Mouse (Mus musculus): ENCODE data around the gene Rhbg. TPM values are rescaled to one million over a fixed set of nuclear protein-coding genes. Genes with fewer than 3 reads are reported as not detected.

Rhbg gene
- polyA plus RNA-seq, 1 experiment from 2014 or later: 0.37 TPM

GRCm38 (mm10) chr3:88221519-88222390 is 32.8 kb downstream of the Rhbg start:
- peak overlapping the region; percentile 98 for H3K27ac ChIP-seq
- DNase-seq (ENCODE audit: extremely low spot score, low spot score): no peak
- H3K9me3 ChIP-seq: no peaks in the 10 kb centered on the region
- H3K4me1 ChIP-seq: peaks cover 99% of the 10 kb centered on the region
- 53% methylated on average over 12 of the region's 12 CpGs for WGBS
- peaks cover 100% of the 10 kb centered on the region for H3K27me3 ChIP-seq (ENCODE audit: poor library complexity, severe bottlenecking)
- H3K4me3 ChIP-seq: peak overlapping the region; percentile 78
- peaks cover 96% of the 10 kb centered on the region for H3K36me3 ChIP-seq (replicated peaks)

DNA sequence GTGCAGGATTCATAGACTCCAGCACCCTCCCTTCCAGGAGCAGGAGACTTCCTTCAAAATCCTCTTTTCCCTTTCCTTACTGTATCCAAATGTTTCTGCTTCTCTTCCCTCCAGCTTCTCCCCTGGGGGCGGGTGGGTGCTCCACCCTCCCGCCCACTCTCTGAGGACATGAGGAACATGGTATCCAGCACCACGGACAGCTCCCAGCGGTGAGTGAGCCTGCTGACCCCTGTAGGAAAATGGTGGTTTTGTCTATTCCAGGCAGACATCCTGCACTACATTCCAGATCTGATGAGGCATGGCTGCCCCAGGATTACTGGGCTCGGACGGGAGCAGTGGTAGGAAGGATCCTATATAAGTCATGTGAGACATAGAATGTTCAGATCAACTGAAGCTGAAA is 33.7 kb downstream of the Rhbg start:
- Histone ChIP-seq H3K4me3 (peak overlapping the region; percentile 78), H3K27me3 (ENCODE audit: poor library complexity, severe bottlenecking) (peaks cover 100% of the 10 kb centered on the region), H3K9me3 (no peaks in the 10 kb centered on the region), H3K27ac (peak overlapping the region; percentile 98), H3K36me3 (replicated peaks) (peaks cover 96% of the 10 kb centered on the region), H3K4me1 (peaks cover 99% of the 10 kb centered on the region)
- DNase-seq (ENCODE audit: extremely low spot score, low spot score): no peak
- WGBS: 9% methylated on average over 6 of the region's 6 CpGs

- Histone ChIP-seq H3K9me3 (no peaks in the 10 kb centered on the region), H3K36me3 (replicated peaks) (peaks cover 96% of the 10 kb centered on the region), H3K27ac (peak overlapping the region; percentile 98), H3K27me3 (ENCODE audit: poor library complexity, severe bottlenecking) (peaks cover 100% of the 10 kb centered on the region), H3K4me1 (peaks cover 99% of the 10 kb centered on the region), H3K4me3 (peak overlapping the region; percentile 78)
- 8% methylated on average over 9 of the region's 9 CpGs for WGBS
- DNase-seq (ENCODE audit: extremely low spot score, low spot score): peak; percentile 72
These were observed 34.6 kb downstream of the Rhbg start for GRCm38 (mm10) chr3:88219940-88220339.

DNA sequence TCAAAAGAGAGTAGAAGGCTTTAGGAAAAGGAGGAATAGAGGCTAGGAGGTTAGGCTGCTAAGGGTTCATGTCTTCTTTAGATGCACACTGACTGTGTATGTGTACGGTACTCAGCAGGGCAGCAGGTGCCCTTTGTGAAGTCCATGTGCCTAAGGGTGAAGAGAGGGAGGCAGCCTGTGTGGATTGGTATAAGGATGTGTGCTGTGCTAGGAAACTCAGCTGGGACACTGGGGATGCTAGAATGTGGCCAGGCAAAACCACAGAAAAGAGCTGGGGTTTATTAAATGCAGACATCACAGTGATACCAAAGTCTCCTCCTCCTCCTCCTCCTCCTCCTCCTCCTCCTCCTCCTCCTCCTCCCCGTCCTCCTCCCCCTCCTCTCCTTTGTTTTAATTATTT is 36.8 kb downstream of the Rhbg start:
- Histone ChIP-seq H3K27me3 (ENCODE audit: poor library complexity, severe bottlenecking) (peaks cover 100% of the 10 kb centered on the region), H3K4me3 (peak overlapping the region; percentile 78), H3K4me1 (peaks cover 99% of the 10 kb centered on the region), H3K9me3 (no peaks in the 10 kb centered on the region), H3K27ac (peak overlapping the region; percentile 98), H3K36me3 (replicated peaks) (peaks cover 83% of the 10 kb centered on the region)
- no peak for DNase-seq (ENCODE audit: extremely low spot score, low spot score)
- 27% methylated on average over 1 of the region's 2 CpGs for WGBS

DNA sequence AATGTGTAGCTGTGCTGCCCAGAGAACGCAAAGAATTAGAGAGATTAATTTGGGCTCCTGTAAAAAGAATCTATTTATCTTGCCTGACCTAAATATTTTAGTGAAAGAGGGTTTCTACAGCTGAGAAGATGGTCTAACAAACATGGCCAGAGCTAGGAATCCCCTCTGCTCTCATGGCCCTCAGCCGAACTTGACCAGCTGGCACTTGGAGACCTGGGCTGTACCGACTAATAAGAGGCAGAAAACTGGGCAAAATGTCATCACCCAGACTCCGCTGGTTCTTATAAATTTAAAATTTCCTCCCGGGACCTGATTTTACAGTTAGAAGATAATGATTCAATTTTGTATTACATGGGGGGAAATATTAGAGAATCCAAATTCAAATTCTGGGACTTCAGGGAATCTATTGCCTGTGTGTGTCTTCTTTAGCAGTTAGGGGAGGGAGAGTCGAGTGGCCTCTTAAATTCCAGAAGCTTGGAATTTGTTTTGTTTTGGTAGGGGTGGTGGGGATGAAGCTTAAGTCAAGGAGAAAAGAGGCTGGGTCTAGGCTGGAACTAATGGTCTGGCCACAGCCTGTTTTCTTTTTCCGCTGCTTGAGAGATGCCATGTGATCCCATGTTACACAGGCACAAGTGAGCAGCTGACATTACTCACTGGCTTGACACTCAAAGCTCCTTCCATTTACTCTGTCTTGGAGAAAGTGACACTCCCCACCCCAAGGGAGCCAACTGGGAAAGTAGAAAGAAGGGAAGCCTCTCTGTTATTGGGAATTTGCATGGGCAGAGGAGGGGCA is 37.8 kb downstream of the Rhbg start:
- H3K27me3 ChIP-seq (ENCODE audit: poor library complexity, severe bottlenecking): peaks cover 100% of the 10 kb centered on the region
- H3K36me3 ChIP-seq (replicated peaks): peaks cover 79% of the 10 kb centered on the region
- peak overlapping the region; percentile 98 for H3K27ac ChIP-seq
- H3K4me3 ChIP-seq: peak overlapping the region; percentile 78
- DNase-seq (ENCODE audit: extremely low spot score, low spot score): no peak
- H3K9me3 ChIP-seq: no peaks in the 10 kb centered on the region
- WGBS: 5% methylated on average over 7 of the region's 7 CpGs
- peaks cover 98% of the 10 kb centered on the region for H3K4me1 ChIP-seq

- 2% methylated on average over 6 of the region's 6 CpGs for WGBS
These were observed 38.4 kb downstream of the Rhbg start for GRCm38 (mm10) chr3:88216116-88216515.

GRCm38 (mm10) chr3:88215553-88216004 is 38.9 kb downstream of the Rhbg start:
- Histone ChIP-seq H3K9me3 (no peaks in the 10 kb centered on the region), H3K27me3 (ENCODE audit: poor library complexity, severe bottlenecking) (peaks cover 100% of the 10 kb centered on the region), H3K4me3 (peak overlapping the region; percentile 78), H3K4me1 (peaks cover 98% of the 10 kb centered on the region), H3K36me3 (replicated peaks) (peaks cover 71% of the 10 kb centered on the region), H3K27ac (peak overlapping the region; percentile 98)
- DNase-seq (ENCODE audit: extremely low spot score, low spot score): no peak
- WGBS: under 1% methylated on average over 23 of the region's 23 CpGs

More at GRCm38 (mm10) chr3:88216116-88216515, 38.4 kb downstream of the Rhbg start:
- no peak for DNase-seq (ENCODE audit: extremely low spot score, low spot score)
- Histone ChIP-seq H3K36me3 (replicated peaks) (peaks cover 73% of the 10 kb centered on the region), H3K9me3 (no peaks in the 10 kb centered on the region), H3K27me3 (ENCODE audit: poor library complexity, severe bottlenecking) (peaks cover 100% of the 10 kb centered on the region), H3K4me1 (peaks cover 98% of the 10 kb centered on the region), H3K27ac (peak overlapping the region; percentile 98), H3K4me3 (peak overlapping the region; percentile 78)

- H3K27ac ChIP-seq: peak overlapping the region; percentile 98
- WGBS: under 1% methylated on average over 48 of the region's 48 CpGs
- DNase-seq (ENCODE audit: extremely low spot score, low spot score): no peak
- peak overlapping the region; percentile 78 for H3K4me3 ChIP-seq
- peaks cover 98% of the 10 kb centered on the region for H3K4me1 ChIP-seq
- no peaks in the 10 kb centered on the region for H3K9me3 ChIP-seq
- peaks cover 100% of the 10 kb centered on the region for H3K27me3 ChIP-seq (ENCODE audit: poor library complexity, severe bottlenecking)
- peaks cover 70% of the 10 kb centered on the region for H3K36me3 ChIP-seq (replicated peaks)
These were observed 39.4 kb downstream of the Rhbg start for GRCm38 (mm10) chr3:88214971-88215552.

- Histone ChIP-seq H3K9me3 (no peaks in the 10 kb centered on the region), H3K27ac (peak overlapping the region; percentile 98), H3K36me3 (replicated peaks) (peaks cover 72% of the 10 kb centered on the region), H3K4me1 (peaks cover 98% of the 10 kb centered on the region), H3K27me3 (ENCODE audit: poor library complexity, severe bottlenecking) (peaks cover 100% of the 10 kb centered on the region), H3K4me3 (peak overlapping the region; percentile 78)
- peak; percentile 85 for DNase-seq (ENCODE audit: extremely low spot score, low spot score)
- under 1% methylated on average over 42 of the region's 42 CpGs for WGBS
These were observed 40.1 kb downstream of the Rhbg start for GRCm38 (mm10) chr3:88214197-88214938.

DNA sequence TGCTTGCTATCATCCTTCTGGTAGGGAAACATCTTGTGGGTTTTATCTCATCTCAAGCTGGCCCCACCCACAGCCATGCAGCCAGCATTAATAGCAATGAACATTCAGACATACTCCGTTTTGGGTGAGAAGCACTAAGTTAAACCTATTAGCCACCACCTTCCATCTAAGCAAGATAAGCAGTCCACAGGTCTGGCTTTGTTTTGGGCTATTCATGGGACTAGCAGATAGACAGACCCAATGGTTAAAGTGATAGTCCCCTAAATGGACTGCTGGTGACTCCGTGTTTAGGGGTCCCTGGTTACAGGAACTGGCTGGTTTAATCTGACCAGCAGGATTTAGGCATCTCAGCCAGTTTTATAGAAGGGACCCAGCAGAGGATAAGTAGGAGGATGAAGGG is 41.5 kb downstream of the Rhbg start:
- H3K27me3 ChIP-seq (ENCODE audit: poor library complexity, severe bottlenecking): peaks cover 100% of the 10 kb centered on the region
- H3K4me3 ChIP-seq: peak overlapping the region; percentile 78
- peaks cover 64% of the 10 kb centered on the region for H3K36me3 ChIP-seq (replicated peaks)
- WGBS: 1% methylated on average over 2 of the region's 2 CpGs
- H3K27ac ChIP-seq: peak overlapping the region; percentile 98
- no peaks in the 10 kb centered on the region for H3K9me3 ChIP-seq
- no peak for DNase-seq (ENCODE audit: extremely low spot score, low spot score)
- peaks cover 99% of the 10 kb centered on the region for H3K4me1 ChIP-seq

GRCm38 (mm10) chr3:88212356-88212755 is 42.2 kb downstream of the Rhbg start:
- peaks cover 100% of the 10 kb centered on the region for H3K27me3 ChIP-seq (ENCODE audit: poor library complexity, severe bottlenecking)
- 2% methylated on average over 1 of the region's 1 CpGs for WGBS

GRCm38 (mm10) chr3:88210918-88211317 is 43.6 kb downstream of the Rhbg start:
- Histone ChIP-seq H3K27me3 (ENCODE audit: poor library complexity, severe bottlenecking) (peaks cover 100% of the 10 kb centered on the region), H3K36me3 (replicated peaks) (peaks cover 44% of the 10 kb centered on the region), H3K9me3 (no peaks in the 10 kb centered on the region), H3K4me3 (peak overlapping the region; percentile 78), H3K4me1 (peaks cover 99% of the 10 kb centered on the region), H3K27ac (peak overlapping the region; percentile 98)
- no peak for DNase-seq (ENCODE audit: extremely low spot score, low spot score)
- WGBS: 10% methylated on average over 2 of the region's 2 CpGs

More at GRCm38 (mm10) chr3:88212356-88212755, 42.2 kb downstream of the Rhbg start:
- no peak for DNase-seq (ENCODE audit: extremely low spot score, low spot score)
- peaks cover 99% of the 10 kb centered on the region for H3K4me1 ChIP-seq
- H3K4me3 ChIP-seq: peak overlapping the region; percentile 78
- no peaks in the 10 kb centered on the region for H3K9me3 ChIP-seq
- peak overlapping the region; percentile 98 for H3K27ac ChIP-seq
- peaks cover 58% of the 10 kb centered on the region for H3K36me3 ChIP-seq (replicated peaks)

Data from forebrain, embryonic 10.5 days (tissue).